In the genomic region with DNA sequence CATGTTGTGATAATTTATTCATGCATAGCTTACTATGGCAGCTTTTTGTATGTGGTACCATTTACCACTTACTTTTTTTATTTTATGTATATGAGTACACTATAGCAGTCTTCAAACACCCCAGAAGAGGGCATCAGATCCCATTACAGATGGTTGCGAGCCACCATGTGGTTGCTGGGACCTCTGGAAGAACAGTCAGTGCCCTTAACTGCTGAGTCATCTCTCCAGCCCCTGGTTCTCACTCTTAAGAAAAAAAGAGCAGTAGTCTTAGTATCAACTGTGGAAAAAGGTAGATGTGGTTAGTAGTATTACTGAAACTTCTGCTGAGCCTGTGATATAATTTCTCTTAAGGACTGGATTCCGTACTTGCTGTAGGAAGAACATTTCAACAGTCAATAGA, we compare ENCODE assay signal across 28 mouse cellular contexts. TPM values are rescaled to one million over a fixed set of nuclear protein-coding genes. Genes with fewer than 3 reads are reported as not detected.
DNase-seq lines count a peak whose midpoint lies in the region; ATAC-seq and TF ChIP-seq lines count a peak whose summit lies in the region.
"Had no signal": no experiment of that assay in that cellular context is flagged by ENCODE, and none has a peak within 500 bp of the region (broad histone marks: within the 10 kb centered on the region; RNA-seq: fewer than 3 reads in every experiment).

No protein-coding gene starts in this region.

- no peak overlapping the region for H3K9ac ChIP-seq in lung, postnatal 0 days (replicated peaks; ENCODE audit: low read depth)
- no peak overlapping the region for H3K9ac ChIP-seq in CH12.LX (ENCODE audit: insufficient read depth, low read depth)
- no peak overlapping the region for H3K9ac ChIP-seq in ES-Bruce4 (ENCODE audit: low read depth, poor library complexity, severe bottlenecking)
- H3K9ac ChIP-seq in forebrain, postnatal 0 days, result no peak overlapping the region
- H3K9ac ChIP-seq: embryonic facial prominence, embryonic 12.5 days; heart, embryonic 12.5 days; hindbrain, embryonic 13.5 days; limb, embryonic 15.5 days; liver, embryonic 13.5 days; neural tube, embryonic 12.5 days had no signal

- H3K4me2 ChIP-seq in lung, postnatal 0 days (replicated peaks; ENCODE audit: low read depth, low read length), result no peak overlapping the region
- H3K4me2 ChIP-seq in CH12.LX (ENCODE audit: insufficient read depth, low read depth, poor library complexity, severe bottlenecking), result no peak overlapping the region
- H3K4me2 ChIP-seq in forebrain, postnatal 0 days (ENCODE audit: low read depth), result no peak overlapping the region
- H3K4me2 ChIP-seq: embryonic facial prominence, embryonic 12.5 days; heart, embryonic 12.5 days; hindbrain, embryonic 13.5 days; limb, embryonic 15.5 days; liver, embryonic 13.5 days; neural tube, embryonic 12.5 days had no signal

- no peak overlapping the region for H3K4me3 ChIP-seq in lung, postnatal 0 days (ENCODE audit: low read depth, low read length)
- H3K4me3 ChIP-seq in CH12.LX (replicated peaks in 1 of 3; ENCODE audit: low read depth in 2 of 3, low read length in 2 of 3, poor library complexity in 1 of 3) (no peak overlapping the region), ES-Bruce4 (ENCODE audit: low read depth, low read length) (no peak overlapping the region)
- H3K4me3 ChIP-seq in forebrain, postnatal 0 days (ENCODE audit: low read depth, low read length), result no peak overlapping the region
- H3K4me3 ChIP-seq: embryonic facial prominence, embryonic 12.5 days; heart, adult 2 months; heart, embryonic 12.5 days; hindbrain, embryonic 13.5 days; limb, embryonic 10.5 days; limb, embryonic 15.5 days; liver, embryonic 13.5 days; neural tube, embryonic 12.5 days had no signal

- peaks cover 25% of the 10 kb centered on the region for H3K79me2 ChIP-seq in CH12.LX (replicated peaks; ENCODE audit: control insufficient read depth, extremely low read depth, insufficient read depth, poor library complexity, severe bottlenecking)

- H3K27me3 ChIP-seq in lung, postnatal 0 days (replicated peaks; ENCODE audit: insufficient read depth, low read length), result no peaks in the 10 kb centered on the region
- H3K27me3 ChIP-seq in CH12.LX (replicated peaks) (no peaks in the 10 kb centered on the region), ES-Bruce4 (ENCODE audit: control insufficient read depth, insufficient read depth, low read length, poor library complexity, severe bottlenecking) (no peaks in the 10 kb centered on the region)
- H3K27me3 ChIP-seq in forebrain, postnatal 0 days (ENCODE audit: insufficient read depth, low read length), result no peaks in the 10 kb centered on the region
- H3K27me3 ChIP-seq: embryonic facial prominence, embryonic 12.5 days; heart, embryonic 12.5 days; hindbrain, embryonic 13.5 days; limb, embryonic 15.5 days; liver, embryonic 13.5 days; neural tube, embryonic 12.5 days had no signal

- DNase-seq in lung, postnatal 0 days (ENCODE audit: low spot score), result no peak
- DNase-seq in lung, postnatal 36 days, result no peak
- DNase-seq in CH12.LX (ENCODE audit: extremely low read depth), result no peak
- DNase-seq in ZHBTc4 (ENCODE audit: low read depth, low spot score), result peak; percentile 56
- no peak for DNase-seq in ovary, postnatal 14 days (ENCODE audit: low spot score)
- DNase-seq in forebrain, postnatal 0 days, result no peak
- DNase-seq: adrenal gland, postnatal 14 days; cerebellum, adult 11-12 months; cerebellum, adult 9-11 months; embryo, embryonic 11 days; heart, adult 2 months; heart, postnatal 4 days; kidney, adult 11 months; kidney, postnatal 25 days; layer of hippocampus, postnatal 36 days; liver, embryonic 13.5 days; lung, adult 18-20 months; lung, postnatal 10 days; midbrain, embryonic 14.5 days; right cerebral cortex, postnatal 4 days had no signal

- TF ChIP-seq CTCF in lung, postnatal 0 days (IDR thresholded peaks at IDR 0.05), result 0 out of 2 replicates have a peak, but pooled peaks have one; percentile 5
- peak in 1 of 2 experiments; percentile 25; a peak in 1 of 4 replicates for TF ChIP-seq CTCF in CH12.LX (conservative IDR thresholded peaks at IDR 0.05 in 1 of 2, IDR thresholded peaks at IDR 0.05 in 1 of 2; ENCODE audit: low read depth in 2 of 2, low read length in 2 of 2)
- peak; percentile 14 for TF ChIP-seq CTCF in ES-Bruce4 (IDR thresholded peaks at IDR 0.05; ENCODE audit: low read depth, low read length)
- TF ChIP-seq CTCF in forebrain, postnatal 0 days (IDR thresholded peaks at IDR 0.05; ENCODE audit: low read depth), result no peak

- TF ChIP-seq EP300 in lung, postnatal 0 days (IDR thresholded peaks at IDR 0.05), result no peak
- TF ChIP-seq EP300 in CH12.LX (IDR thresholded peaks at IDR 0.05; ENCODE audit: low read length) (no peak), ES-Bruce4 (IDR thresholded peaks at IDR 0.05; ENCODE audit: insufficient read depth, low read depth, low read length) (no peak)

- H3K27ac ChIP-seq in lung, postnatal 0 days (ENCODE audit: low read length), result no peak overlapping the region
- H3K27ac ChIP-seq in CH12.LX (ENCODE audit: insufficient read depth, low read depth), result no peak overlapping the region
- no peak overlapping the region for H3K27ac ChIP-seq in ES-Bruce4 (ENCODE audit: insufficient read depth, low read length)
- H3K27ac ChIP-seq in forebrain, postnatal 0 days (ENCODE audit: low read depth, low read length), result no peak overlapping the region
- H3K27ac ChIP-seq: embryonic facial prominence, embryonic 12.5 days; heart, adult 2 months; hindbrain, embryonic 13.5 days; limb, embryonic 10.5 days; limb, embryonic 15.5 days; liver, embryonic 13.5 days; neural tube, embryonic 12.5 days had no signal

- no peak for TF ChIP-seq POLR2A in CH12.LX (IDR thresholded peaks at IDR 0.05; ENCODE audit: low read depth, low read length)
- TF ChIP-seq POLR2A in ES-Bruce4 (IDR thresholded peaks at IDR 0.05; ENCODE audit: insufficient read depth, low read length), result no peak

- dilution Hi-C loops in CH12.LX (cut with MboI; ENCODE audit: extremely low pct_ligation_motif_present, extremely low pct_unique_long_range_greater_than_20kb, low sequenced_read_pairs), result no loop called here

- TF ChIP-seq RAD21 in CH12.LX (IDR thresholded peaks at IDR 0.05; ENCODE audit: low read depth, low read length), result no peak; the same call in 1 of the 2 replicates

- H3K4me1 ChIP-seq in lung, postnatal 0 days (ENCODE audit: insufficient read depth, low read depth, low read length), result no peaks in the 10 kb centered on the region
- peaks cover 5 to 39% of the 10 kb centered on the region in 2 experiments; a peak in 3 of 4 replicates for H3K4me1 ChIP-seq in CH12.LX (ENCODE audit: control insufficient read depth in 1 of 2, insufficient read depth in 2 of 2)
- H3K4me1 ChIP-seq in ES-Bruce4 (ENCODE audit: control insufficient read depth, insufficient read depth, low read length), result no peaks in the 10 kb centered on the region
- H3K4me1 ChIP-seq in forebrain, postnatal 0 days (ENCODE audit: insufficient read depth), result peaks cover 8% of the 10 kb centered on the region
- H3K4me1 ChIP-seq: embryonic facial prominence, embryonic 12.5 days; hindbrain, embryonic 13.5 days; limb, embryonic 10.5 days; limb, embryonic 15.5 days; liver, embryonic 13.5 days; neural tube, embryonic 12.5 days had no signal

- ATAC-seq in lung, postnatal 0 days, result no peak
- ATAC-seq in forebrain, postnatal 0 days, result no peak
- ATAC-seq: forebrain, embryonic 14.5 days had no signal

- in situ Hi-C loops in CH12.LX (cut with MboI; ENCODE audit: low pct_ligation_motif_present, low pct_unique_long_range_greater_than_20kb, low sequenced_read_pairs), result loop anchor here (25.0 kb wide), 1 partner anchor 488 kb away; no protein-coding TSS in a partner anchor

- 90% methylated on average over 2 of the region's 2 CpGs for WGBS in lung, postnatal 0 days
- WGBS in forebrain, postnatal 0 days, result 87% methylated on average over 2 of the region's 2 CpGs

- H3K9me3 ChIP-seq in lung, postnatal 0 days (ENCODE audit: low read length), result no peaks in the 10 kb centered on the region
- H3K9me3 ChIP-seq in CH12.LX (replicated peaks; ENCODE audit: low read length), result peaks cover 2% of the 10 kb centered on the region
- no peaks in the 10 kb centered on the region for H3K9me3 ChIP-seq in ES-Bruce4 (replicated peaks; ENCODE audit: control insufficient read depth, insufficient read depth, low read length, poor library complexity, severe bottlenecking)
- H3K9me3 ChIP-seq in forebrain, postnatal 0 days (ENCODE audit: low read length), result no peaks in the 10 kb centered on the region
- H3K9me3 ChIP-seq: embryonic facial prominence, embryonic 12.5 days; heart, embryonic 12.5 days; hindbrain, embryonic 13.5 days; limb, embryonic 10.5 days; limb, embryonic 15.5 days; liver, embryonic 13.5 days; neural tube, embryonic 12.5 days had no signal

- H3K36me3 ChIP-seq in lung, postnatal 0 days (ENCODE audit: insufficient read depth, low read length), result no peaks in the 10 kb centered on the region
- H3K36me3 ChIP-seq in CH12.LX (replicated peaks in 1 of 2; ENCODE audit: control insufficient read depth in 1 of 2, insufficient read depth in 1 of 2, low read length in 1 of 2), result peaks cover 0 to 40% of the 10 kb centered on the region in 2 experiments
- peaks cover 5% of the 10 kb centered on the region for H3K36me3 ChIP-seq in ES-Bruce4 (ENCODE audit: control insufficient read depth, insufficient read depth, low read length, poor library complexity, severe bottlenecking)
- H3K36me3 ChIP-seq in forebrain, postnatal 0 days (ENCODE audit: insufficient read depth), result no peaks in the 10 kb centered on the region
- H3K36me3 ChIP-seq: embryonic facial prominence, embryonic 12.5 days; limb, embryonic 10.5 days; limb, embryonic 15.5 days; liver, embryonic 13.5 days; neural tube, embryonic 12.5 days had no signal

TF ChIP-seq in CH12.LX, 34 proteins besides CTCF, POLR2A, EP300 and RAD21:
- peak; percentile 27 for TF ChIP-seq SMC3 (IDR thresholded peaks at IDR 0.05; ENCODE audit: low read depth, low read length)
- no peak for TF ChIP-seq CHD2 (IDR thresholded peaks at IDR 0.05; ENCODE audit: low read length)
- peak; percentile 74; the same call in 1 of the 2 replicates for TF ChIP-seq MAFK (IDR thresholded peaks at IDR 0.05; ENCODE audit: insufficient replicate concordance, low read length)
- TF ChIP-seq MYC (IDR thresholded peaks at IDR 0.05; ENCODE audit: low read depth, low read length), result 0 out of 2 replicates have a peak, but pooled peaks have one; percentile 57
- TF ChIP-seq JUND (conservative IDR thresholded peaks at IDR 0.05; ENCODE audit: low read depth, low read length), result no peak

RNA-seq across cellular contexts. Expression of a gene that starts 31.5 kb away (rescaled TPM):
- polyA plus RNA-seq in lung, postnatal 0 days (2015; fragmentation: Nextera tagmentation; extraction: Ambion mirVana), result 57.6 and 67.9 TPM in 2 replicates
- total RNA-seq in CH12.LX (2012; rRNA removed) (95.8 and 106 TPM in 2 replicates), CH12.LX (2014; rRNA removed) (168 and 182 TPM in 2 replicates)
- polyA plus RNA-seq in CH12.LX (2012; ENCODE audit: insufficient read length, low read depth) (210 and 224 TPM in 2 replicates), ES-Bruce4 (2011; ENCODE audit: insufficient read depth, insufficient read length, low read depth, missing spikeins) (384 and 410 TPM in 2 replicates)
- total RNA-seq in forebrain, postnatal 0 days (2014; rRNA removed), result 388 and 400 TPM in 2 replicates
- polyA plus RNA-seq in forebrain, postnatal 0 days (2015; fragmentation: Nextera tagmentation; extraction: Ambion mirVana), result 149 and 167 TPM in 2 replicates
